Mouse (Mus musculus) embryonic facial prominence, embryonic 14.5 days (tissue): ENCODE measurements around the gene 6430550D23Rik. TPM values are rescaled to one million over a fixed set of nuclear protein-coding genes. Genes with fewer than 3 reads are reported as not detected.

ENCODE experiments used
- ATAC-seq: fragments of 200-750 bp; cut with Nextera tagmentation; 2 replicates; pipeline ENCODE4 v1.8.0; 2017; ENCODE audit warnings: low read depth, moderate number of reproducible peaks, moderate TSS enrichment
- DNase-seq: peaks from one replicate; pipeline ENCODE4 v3.0.0-alpha.2; 2015; ENCODE audit warnings: low spot score
- H3K27ac ChIP-seq: fragments of 300-500 bp; sonication (generic); replicated peaks from 2 replicates; pipeline ENCODE4 v1.5.1; 2014; ENCODE audit warnings: low read depth, mild to moderate bottlenecking, low read length, moderate library complexity
- H3K27me3 ChIP-seq: fragments of 300-500 bp; sonication (generic); replicated peaks from 2 replicates; pipeline ENCODE4 v1.6.1; 2014; ENCODE audit warnings: low read length; ENCODE audit not compliant: control insufficient read depth, insufficient read depth
- H3K36me3 ChIP-seq: fragments of 300-500 bp; sonication (generic); 2 replicates; pipeline ENCODE4 v1.6.1; 2014; ENCODE audit warnings: low read length, mixed read lengths; ENCODE audit not compliant: control insufficient read depth, insufficient read depth
- H3K4me1 ChIP-seq: fragments of 300-500 bp; sonication (generic); 2 replicates; pipeline ENCODE4 v1.6.1; 2014; ENCODE audit warnings: antibody characterized with exemption, low read length; ENCODE audit not compliant: control insufficient read depth, insufficient read depth
- H3K4me2 ChIP-seq: fragments of 300-500 bp; sonication (generic); 2 replicates; pipeline ENCODE4 v1.6.1; 2014; ENCODE audit warnings: low read depth, mild to moderate bottlenecking, low read length, moderate library complexity, mixed read lengths
- H3K4me3 ChIP-seq: fragments of 300-500 bp; sonication (generic); 2 replicates; pipeline ENCODE4 v1.5.1; 2014; ENCODE audit warnings: low read depth, mild to moderate bottlenecking, low read length
- H3K9ac ChIP-seq: fragments of 300-500 bp; sonication (generic); 2 replicates; pipeline ENCODE4 v1.6.1; 2014; ENCODE audit warnings: low read depth, mild to moderate bottlenecking, low read length, moderate library complexity, mixed read lengths
- H3K9me3 ChIP-seq: fragments of 300-500 bp; sonication (generic); 2 replicates; pipeline ENCODE4 v1.6.1; 2016; ENCODE audit warnings: low read length; ENCODE audit not compliant: control insufficient read depth
- WGBS: fragments of 180-500 bp; shearing (Covaris S2); extraction: QIAGEN DNeasy Blood & Tissue Kit; methylation state at CpG from one replicate; pipeline ENCODE4 v1.1.7; 2014; 5-methylcytosine and 5-hydroxymethylcytosine counted together
- polyA plus RNA-seq: library from polyadenylated mRNA; unstranded; fragments of >200 nt; fragmentation: Nextera tagmentation; extraction: Ambion mirVana; gene quantifications from 2 replicates; pipeline ENCODE4 v1.2.1, GENCODE M21; 2014

Gene 6430550D23Rik
- polyA plus RNA-seq, 1 experiment from 2014 or later, result 1.4 TPM

DNA sequence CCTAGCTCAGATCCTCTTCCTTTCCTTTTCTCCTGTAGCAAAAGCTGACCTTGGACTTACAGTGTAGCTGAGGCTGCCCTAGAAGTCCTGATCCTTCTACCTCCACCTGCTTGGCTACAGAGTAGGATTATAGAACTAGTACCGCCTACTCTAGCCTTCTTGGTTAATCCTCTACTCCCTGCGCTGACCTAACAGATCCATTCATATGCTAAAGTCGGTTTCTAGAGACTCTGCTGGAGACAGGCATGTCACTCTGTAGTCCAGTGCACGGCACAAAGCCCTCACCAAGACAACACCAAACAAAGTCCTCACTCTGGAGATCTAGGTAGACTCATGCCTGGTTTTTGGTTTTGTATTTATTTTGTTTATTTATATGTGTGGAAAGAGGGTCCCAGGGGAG lies 61.3 kb downstream of the 6430550D23Rik start:
- 24% methylated on average over 4 of the region's 4 CpGs for WGBS

DNA sequence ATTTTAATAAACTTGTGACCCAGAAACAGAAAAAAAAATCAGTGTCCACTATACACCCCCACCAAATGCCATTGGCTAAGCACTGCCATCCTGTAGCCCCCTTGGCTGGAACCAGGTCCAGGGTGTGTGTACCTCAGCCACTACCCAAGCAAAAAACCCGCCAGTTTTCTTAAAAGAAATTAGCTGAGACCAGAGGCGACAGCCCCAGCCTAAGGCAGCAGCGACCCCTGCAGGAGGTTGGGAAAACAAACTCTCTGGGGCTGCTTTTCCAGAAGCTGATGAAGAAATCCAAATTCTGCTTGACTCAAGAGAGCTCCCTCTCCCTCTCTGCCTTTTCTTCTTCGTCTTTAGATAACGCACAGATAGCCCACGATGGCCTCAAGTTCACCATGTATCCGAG lies 61.7 kb downstream of the 6430550D23Rik start:
- Histone ChIP-seq H3K4me1 (peaks cover 36% of the 10 kb centered on the region), H3K4me3 (no peak overlapping the region), H3K9ac (no peak overlapping the region), H3K36me3 (no peaks in the 10 kb centered on the region), H3K4me2 (no peak overlapping the region), H3K27ac (no peak overlapping the region), H3K9me3 (no peaks in the 10 kb centered on the region), H3K27me3 (no peaks in the 10 kb centered on the region; the same call in 1 of the 2 replicates)
- DNase-seq (peak; percentile 85), ATAC-seq (no peak)
- WGBS, result 6% methylated on average over 7 of the region's 7 CpGs

More for the DNA sequence above, 61.3 kb downstream of the 6430550D23Rik start:
- Histone ChIP-seq H3K27ac (no peak overlapping the region), H3K9me3 (no peaks in the 10 kb centered on the region), H3K9ac (no peak overlapping the region), H3K4me2 (no peak overlapping the region), H3K27me3 (no peaks in the 10 kb centered on the region; the same call in 1 of the 2 replicates), H3K4me1 (peaks cover 36% of the 10 kb centered on the region), H3K4me3 (no peak overlapping the region), H3K36me3 (no peaks in the 10 kb centered on the region)
- DNase-seq (no peak), ATAC-seq (no peak)

DNA sequence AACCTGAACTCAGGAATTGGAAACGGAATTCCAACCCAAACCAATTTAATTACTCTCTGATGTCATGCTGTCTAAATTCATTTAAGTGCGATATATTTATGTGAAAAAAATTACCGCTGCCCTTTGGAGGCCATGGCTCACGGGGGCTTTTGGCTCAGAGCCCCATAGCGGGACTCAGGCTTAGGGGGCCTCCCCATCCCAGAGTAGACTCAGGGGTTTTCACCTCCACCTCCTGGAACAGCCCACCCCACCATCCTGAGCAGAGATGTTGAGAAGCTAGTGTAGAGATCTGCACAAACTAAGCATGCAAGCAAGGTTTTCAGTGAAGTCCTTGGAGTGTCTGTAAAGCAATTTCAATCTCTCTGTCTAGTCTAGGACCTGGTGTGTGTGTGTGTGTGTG lies 62.2 kb downstream of the 6430550D23Rik start:
- Histone ChIP-seq H3K4me1 (peaks cover 36% of the 10 kb centered on the region), H3K27ac (peak overlapping the region; percentile 46; the same call in 1 of the 2 replicates), H3K36me3 (no peaks in the 10 kb centered on the region), H3K9ac (no peak overlapping the region), H3K4me2 (peak overlapping the region; percentile 50), H3K9me3 (no peaks in the 10 kb centered on the region), H3K4me3 (no peak overlapping the region), H3K27me3 (no peaks in the 10 kb centered on the region; the same call in 1 of the 2 replicates)
- ATAC-seq (peak; percentile 51; the same call in 1 of the 2 replicates), DNase-seq (peak; percentile 31)
- 33% methylated on average over 5 of the region's 5 CpGs for WGBS

DNA sequence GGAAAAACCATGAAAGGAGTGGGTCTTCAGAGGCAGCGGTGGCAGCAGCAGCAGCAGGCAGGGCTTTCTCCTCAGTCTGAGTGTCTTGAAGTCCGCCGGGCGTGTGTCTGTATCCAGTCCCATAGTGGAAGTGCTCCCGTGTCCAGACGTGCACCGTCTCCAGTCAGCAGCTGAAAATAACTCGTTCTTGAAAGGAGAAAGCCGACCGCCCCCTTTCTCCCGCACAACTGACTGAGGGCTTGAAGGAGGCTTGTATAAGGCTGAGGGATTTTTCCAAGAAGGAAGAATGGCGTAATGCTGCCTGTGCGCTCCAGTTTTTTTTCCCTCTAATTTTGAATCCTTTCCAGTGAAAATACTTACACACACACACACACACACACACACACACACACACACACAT lies 62.7 kb downstream of the 6430550D23Rik start, which contains the start of gene Gdf5:
Gene Gdf5, minus strand, starts transcription at position 244 of the 400 bp plus-strand sequence.
- H3K27me3 ChIP-seq, result no peaks in the 10 kb centered on the region; the same call in 1 of the 2 replicates
- H3K4me2 ChIP-seq, result peak within 1 kb of the TSS; percentile 50
- H3K36me3 ChIP-seq, result no peaks in the 10 kb centered on the region
- peak within 1 kb of the TSS; percentile 14 for H3K4me3 ChIP-seq
- DNase-seq (peak; percentile 75), ATAC-seq (peak; percentile 58)
- H3K9me3 ChIP-seq, result no peaks in the 10 kb centered on the region
- 20% methylated on average over 12 of the region's 13 CpGs for WGBS
- H3K9ac ChIP-seq, result peak within 1 kb of the TSS; percentile 54
- H3K27ac ChIP-seq, result peak within 1 kb of the TSS; percentile 46; the same call in 1 of the 2 replicates
- H3K4me1 ChIP-seq, result peaks cover 36% of the 10 kb centered on the region

DNA sequence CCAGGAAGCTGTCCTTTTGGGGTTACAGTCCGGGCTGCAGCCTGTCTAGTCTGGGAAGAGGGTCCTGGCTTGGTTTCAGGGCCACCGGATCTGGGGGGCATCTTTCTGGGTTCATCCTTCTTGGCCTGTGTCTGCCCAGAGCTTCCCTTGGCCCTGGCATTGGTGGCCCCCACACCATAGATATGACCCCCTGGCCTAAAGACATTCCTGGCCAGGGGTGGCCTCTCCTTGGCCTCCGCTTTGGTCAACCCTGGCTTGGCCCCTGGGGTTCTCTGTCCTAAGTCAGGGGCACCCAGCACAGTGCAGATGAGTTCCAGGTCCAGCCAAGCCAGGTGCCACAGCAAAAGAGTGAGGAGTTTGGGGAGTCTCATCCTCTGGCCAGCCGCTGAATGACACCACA lies 63.1 kb downstream of the 6430550D23Rik start:
- DNase-seq (no peak), ATAC-seq (no peak)
- peak overlapping the region; percentile 46; the same call in 1 of the 2 replicates for H3K27ac ChIP-seq
- H3K9ac ChIP-seq, result peak overlapping the region; percentile 54
- no peaks in the 10 kb centered on the region; the same call in 1 of the 2 replicates for H3K27me3 ChIP-seq
- peak overlapping the region; percentile 50 for H3K4me2 ChIP-seq
- no peaks in the 10 kb centered on the region for H3K36me3 ChIP-seq
- peak overlapping the region; percentile 14; the same call in 1 of the 2 replicates for H3K4me3 ChIP-seq
- 71% methylated on average over 4 of the region's 4 CpGs for WGBS
- H3K4me1 ChIP-seq, result peaks cover 33% of the 10 kb centered on the region
- H3K9me3 ChIP-seq, result no peaks in the 10 kb centered on the region

DNA sequence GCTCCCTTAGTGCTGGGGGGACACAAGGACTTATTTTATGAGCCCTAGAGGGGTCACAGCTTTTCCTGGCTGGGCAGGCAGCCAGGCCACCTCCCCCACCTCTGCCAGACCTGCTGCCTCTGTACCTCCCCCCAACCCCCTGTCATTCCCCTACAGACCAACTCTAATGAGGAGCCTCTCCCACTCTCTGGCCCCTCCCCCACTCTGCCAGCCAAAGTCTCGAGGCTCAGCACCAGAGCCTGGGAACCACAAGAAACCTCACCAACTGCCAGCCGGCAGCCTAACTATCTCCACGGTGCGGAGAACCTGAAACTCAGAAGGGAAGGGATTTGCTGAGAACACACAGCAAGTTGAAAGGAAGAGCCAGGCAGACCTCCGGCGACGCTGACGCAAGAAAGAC lies 64.3 kb downstream of the 6430550D23Rik start:
- Histone ChIP-seq H3K27me3 (no peaks in the 10 kb centered on the region), H3K4me3 (peak overlapping the region; percentile 14), H3K9ac (peak overlapping the region; percentile 54), H3K36me3 (no peaks in the 10 kb centered on the region), H3K27ac (no peak overlapping the region), H3K4me2 (peak overlapping the region; percentile 50), H3K4me1 (peaks cover 25% of the 10 kb centered on the region), H3K9me3 (no peaks in the 10 kb centered on the region)
- ATAC-seq (no peak), DNase-seq (peak; percentile 40)
- 3% methylated on average over 8 of the region's 8 CpGs for WGBS

DNA sequence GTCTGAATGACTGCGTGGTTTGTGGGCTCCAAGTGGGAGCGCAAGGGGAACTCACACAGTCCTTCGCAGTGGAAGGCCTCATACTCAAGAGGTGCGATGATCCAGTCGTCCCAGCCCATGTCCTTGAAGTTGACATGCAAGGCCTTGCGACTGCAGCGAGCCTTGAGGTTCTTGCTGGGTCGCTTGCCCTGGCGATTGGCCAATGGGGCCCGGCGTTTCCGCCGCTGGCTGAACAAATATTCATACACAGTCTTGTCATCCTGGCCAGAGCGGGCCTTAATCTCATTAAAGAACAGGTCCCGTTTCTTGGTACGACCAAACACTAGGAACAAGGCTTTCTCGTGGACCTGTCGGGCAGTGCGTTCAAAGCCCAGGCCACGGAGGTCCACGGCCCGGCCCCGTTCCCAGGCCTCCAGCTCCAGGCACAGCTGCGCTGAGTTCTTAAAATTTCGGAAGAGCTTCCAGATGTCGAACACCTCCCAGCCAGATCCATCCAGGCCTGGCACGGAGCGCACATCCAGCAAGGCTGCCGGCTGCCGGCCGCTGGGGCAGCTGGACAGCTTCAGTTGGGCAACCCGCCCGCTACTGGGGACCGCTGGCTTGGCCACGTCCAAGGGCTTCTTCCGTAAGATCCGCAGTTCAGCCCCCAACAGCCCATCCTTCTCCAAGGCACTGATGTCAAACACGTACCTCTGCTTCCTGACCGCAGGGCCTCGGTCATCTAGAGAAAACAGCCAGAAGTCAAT lies 65.9 kb downstream of the 6430550D23Rik start:
- Histone ChIP-seq H3K4me3 (no peak overlapping the region), H3K9me3 (no peaks in the 10 kb centered on the region), H3K9ac (no peak overlapping the region), H3K27me3 (no peaks in the 10 kb centered on the region), H3K36me3 (no peaks in the 10 kb centered on the region), H3K4me1 (peaks cover 25% of the 10 kb centered on the region), H3K4me2 (no peak overlapping the region), H3K27ac (no peak overlapping the region)
- no peak for ATAC-seq
- WGBS, result 75% methylated on average over 40 of the region's 40 CpGs
- no peak for DNase-seq

DNA sequence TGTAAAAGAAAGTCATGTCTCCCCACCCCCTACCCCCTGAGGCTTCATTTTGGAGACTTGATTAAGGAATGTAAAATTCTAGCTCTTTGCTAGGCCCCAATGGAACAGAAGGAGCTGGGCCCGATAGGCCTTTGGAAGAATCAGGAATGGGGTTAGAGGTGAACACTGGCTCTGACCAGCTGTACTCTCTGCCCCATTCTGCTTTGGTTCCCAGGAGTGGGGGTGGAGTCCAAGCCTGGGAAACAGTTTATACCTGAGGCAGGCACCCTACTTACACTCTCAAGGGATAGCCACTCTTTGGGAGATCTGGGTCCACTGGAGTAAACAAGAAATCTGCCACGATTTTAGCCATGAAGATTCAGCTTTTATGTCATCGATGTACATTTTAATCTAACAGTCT lies 67.1 kb downstream of the 6430550D23Rik start, which contains the start of gene Gm15557:
Gene Gm15557, plus strand, starts transcription at position 48 of the 400 bp plus-strand sequence.
- peaks cover 20% of the 10 kb centered on the region for H3K4me1 ChIP-seq
- H3K27ac ChIP-seq, result no peak within 1 kb of the TSS
- H3K4me2 ChIP-seq, result no peak within 1 kb of the TSS
- no peak within 1 kb of the TSS for H3K4me3 ChIP-seq
- no peak within 1 kb of the TSS for H3K9ac ChIP-seq
- 79% methylated on average over 3 of the region's 3 CpGs for WGBS
- H3K27me3 ChIP-seq, result no peaks in the 10 kb centered on the region
- DNase-seq (no peak), ATAC-seq (no peak)
- no peaks in the 10 kb centered on the region for H3K9me3 ChIP-seq
- no peaks in the 10 kb centered on the region for H3K36me3 ChIP-seq
